22 mouse cellular contexts compared by ENCODE assay signal in the genomic region with DNA sequence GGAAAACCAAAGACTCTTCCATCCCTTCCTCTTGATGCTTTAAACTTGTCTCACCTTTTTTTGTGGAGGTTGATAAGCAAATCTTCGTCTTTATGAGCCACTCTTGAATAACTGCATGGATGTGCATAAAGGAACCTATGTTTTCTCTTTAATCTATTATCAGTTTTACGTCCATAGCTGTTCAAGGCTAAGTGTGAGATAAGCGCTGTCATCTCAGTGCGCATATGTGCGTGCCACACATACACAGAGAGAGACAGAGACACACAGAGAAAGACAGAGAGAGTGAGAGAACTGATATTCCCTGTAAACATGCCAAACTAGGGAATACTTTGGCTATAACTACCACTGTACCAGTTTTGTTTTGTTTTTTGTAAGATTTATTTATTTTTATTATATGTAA.
"Had no signal": no experiment of that assay in that cellular context is flagged by ENCODE, and none has a peak within 500 bp of the region (broad histone marks: within the 10 kb centered on the region; RNA-seq: fewer than 3 reads in every experiment).

No protein-coding gene starts in this region.

- H3K9ac ChIP-seq: limb, embryonic 12.5 days; limb, embryonic 15.5 days; liver, embryonic 14.5 days; liver, postnatal 0 days; lung, embryonic 14.5 days; midbrain, embryonic 12.5 days; midbrain, embryonic 15.5 days; neural tube, embryonic 12.5 days; neural tube, embryonic 15.5 days had no signal

- H3K4me3 ChIP-seq: limb, embryonic 12.5 days; limb, embryonic 15.5 days; midbrain, embryonic 12.5 days; midbrain, embryonic 15.5 days; neural tube, embryonic 12.5 days; neural tube, embryonic 15.5 days had no signal

- DNase-seq: kidney, postnatal 14 days; kidney, postnatal 4 days; left cerebral cortex, postnatal 4 days; liver, postnatal 0 days; lung, embryonic 14.5 days; right cerebral cortex, adult 18-20 months; right cerebral cortex, postnatal 14 days; right cerebral cortex, postnatal 4 days; thymus, adult 2 months; thymus, postnatal 14 days; thymus, postnatal 4 days had no signal

- H3K36me3 ChIP-seq: limb, embryonic 12.5 days; limb, embryonic 15.5 days; midbrain, embryonic 12.5 days; midbrain, embryonic 15.5 days; neural tube, embryonic 12.5 days; neural tube, embryonic 15.5 days had no signal

- H3K9me3 ChIP-seq: limb, embryonic 12.5 days; limb, embryonic 15.5 days; midbrain, embryonic 12.5 days; midbrain, embryonic 15.5 days; neural tube, embryonic 12.5 days; neural tube, embryonic 15.5 days had no signal

- ATAC-seq: liver, postnatal 0 days; lung, postnatal 0 days; midbrain, embryonic 15.5 days had no signal

- H3K27me3 ChIP-seq: limb, embryonic 12.5 days; limb, embryonic 15.5 days; neural tube, embryonic 12.5 days; neural tube, embryonic 15.5 days had no signal

- H3K27ac ChIP-seq: limb, embryonic 12.5 days; limb, embryonic 15.5 days; liver, embryonic 14.5 days; macrophage; midbrain, embryonic 12.5 days; midbrain, embryonic 15.5 days; neural tube, embryonic 12.5 days; neural tube, embryonic 15.5 days; stomach, postnatal 0 days had no signal

- H3K4me2 ChIP-seq: limb, embryonic 12.5 days; limb, embryonic 15.5 days; liver, embryonic 11.5 days; lung, embryonic 14.5 days; midbrain, embryonic 12.5 days; midbrain, embryonic 15.5 days; neural tube, embryonic 12.5 days; neural tube, embryonic 15.5 days had no signal
